Mouse (Mus musculus) neural tube, embryonic 13.5 days (tissue): ENCODE results near the gene Cerk. TPM values are rescaled to one million over a fixed set of nuclear protein-coding genes. Genes with fewer than 3 reads are reported as not detected.

Experiments
- ATAC-seq: fragments of 200-750 bp; cut with Nextera tagmentation; 2 replicates; pipeline ENCODE4 v1.8.0; 2017; ENCODE audit warnings: low read depth, mild to moderate bottlenecking, moderate TSS enrichment, moderate library complexity
- H3K27ac ChIP-seq: fragments of 300-500 bp; sonication (generic); replicated peaks from 2 replicates; pipeline ENCODE4 v1.5.1; 2015; ENCODE audit warnings: moderate library complexity, mild to moderate bottlenecking, inconsistent platforms
- H3K27me3 ChIP-seq: fragments of 300-500 bp; sonication (generic); 2 replicates; pipeline ENCODE4 v1.6.1; 2015; ENCODE audit warnings: mild to moderate bottlenecking, inconsistent platforms
- H3K36me3 ChIP-seq: fragments of 300-500 bp; sonication (generic); 2 replicates; pipeline ENCODE4 v1.6.1; 2015; ENCODE audit warnings: mild to moderate bottlenecking, inconsistent platforms
- H3K4me1 ChIP-seq: fragments of 300-500 bp; sonication (generic); replicated peaks from 2 replicates; pipeline ENCODE4 v1.6.1; 2015; ENCODE audit warnings: inconsistent platforms
- H3K4me2 ChIP-seq: fragments of 300-500 bp; sonication (generic); 2 replicates; pipeline ENCODE4 v1.6.1; 2015; ENCODE audit warnings: inconsistent platforms, mild to moderate bottlenecking, moderate library complexity
- H3K4me3 ChIP-seq: fragments of 300-500 bp; sonication (generic); 2 replicates; pipeline ENCODE4 v1.5.1; 2015; ENCODE audit warnings: mild to moderate bottlenecking, inconsistent platforms
- H3K9ac ChIP-seq: fragments of 300-500 bp; sonication (generic); 2 replicates; pipeline ENCODE4 v1.6.1; 2015; ENCODE audit warnings: moderate library complexity, mild to moderate bottlenecking, inconsistent platforms
- H3K9me3 ChIP-seq: fragments of 300-500 bp; sonication (generic); 2 replicates; pipeline ENCODE4 v1.6.1; 2016; ENCODE audit warnings: inconsistent platforms
- WGBS: fragments of 180-500 bp; shearing (Covaris S2); methylation state at CpG from one replicate; pipeline ENCODE4 v1.1.7; 2015; 5-methylcytosine and 5-hydroxymethylcytosine counted together
- polyA plus RNA-seq: library from polyadenylated mRNA; unstranded; fragments of >200 nt; fragmentation: Nextera tagmentation; extraction: Ambion mirVana; gene quantifications from 2 replicates; pipeline ENCODE4 v1.2.1, GENCODE M21; 2015

The Cerk gene
- polyA plus RNA-seq, 1 experiment from 2014 or later, result 30.4 TPM

DNA sequence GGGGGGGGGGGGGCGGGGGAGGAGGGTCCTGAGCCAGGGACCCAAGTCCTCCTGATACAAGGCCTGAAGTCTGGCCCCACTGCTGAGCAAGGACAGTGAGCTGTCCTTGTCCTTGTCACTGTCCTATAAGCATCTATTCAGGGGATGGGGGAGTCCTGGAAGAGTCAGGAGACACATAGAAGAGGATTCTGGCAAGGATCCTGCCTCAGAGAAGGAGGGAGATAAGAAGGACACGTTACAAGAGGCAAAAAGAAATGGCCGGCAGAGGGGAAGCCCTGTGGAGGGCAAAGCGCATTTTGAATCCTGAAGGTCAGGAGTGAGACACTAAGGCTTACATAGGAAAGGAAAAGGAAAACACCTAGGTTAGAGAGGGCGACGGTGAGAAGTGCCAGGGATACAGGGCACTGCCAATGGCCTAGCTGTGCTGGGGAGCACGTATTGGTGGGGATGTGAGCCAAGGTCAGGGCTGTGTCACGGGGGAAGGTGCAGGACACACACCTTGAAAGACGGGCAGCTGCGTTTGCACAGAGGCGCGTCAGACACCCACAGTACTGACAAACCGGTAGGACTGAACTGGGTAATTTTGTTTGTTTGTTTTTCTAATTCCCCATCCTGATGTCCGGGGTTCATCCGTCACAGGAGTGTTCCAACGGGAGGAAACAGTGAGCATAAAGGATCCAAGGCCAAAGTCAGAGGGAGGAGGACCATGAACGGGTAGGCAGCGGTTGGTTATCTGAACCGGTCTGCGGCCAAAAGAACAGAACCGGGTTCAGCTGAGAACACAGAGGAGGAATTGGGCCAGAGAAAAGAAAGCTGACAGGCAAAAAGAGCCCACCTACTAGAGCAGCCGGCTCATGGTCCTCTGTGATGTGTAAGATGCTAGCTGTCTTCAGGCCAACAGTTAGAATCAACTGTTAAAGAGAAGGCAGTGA, 8.9 kb downstream of the Cerk start:
- H3K9ac ChIP-seq, result no peak overlapping the region
- H3K27me3 ChIP-seq, result no peaks in the 10 kb centered on the region
- no peak for ATAC-seq
- no peak overlapping the region for H3K27ac ChIP-seq
- H3K4me2 ChIP-seq, result no peak overlapping the region
- H3K4me3 ChIP-seq, result no peak overlapping the region
- H3K36me3 ChIP-seq, result no peaks in the 10 kb centered on the region
- no peaks in the 10 kb centered on the region for H3K9me3 ChIP-seq
- H3K4me1 ChIP-seq, result peaks cover 41% of the 10 kb centered on the region
- WGBS, result 82% methylated on average over 22 of the region's 22 CpGs

DNA sequence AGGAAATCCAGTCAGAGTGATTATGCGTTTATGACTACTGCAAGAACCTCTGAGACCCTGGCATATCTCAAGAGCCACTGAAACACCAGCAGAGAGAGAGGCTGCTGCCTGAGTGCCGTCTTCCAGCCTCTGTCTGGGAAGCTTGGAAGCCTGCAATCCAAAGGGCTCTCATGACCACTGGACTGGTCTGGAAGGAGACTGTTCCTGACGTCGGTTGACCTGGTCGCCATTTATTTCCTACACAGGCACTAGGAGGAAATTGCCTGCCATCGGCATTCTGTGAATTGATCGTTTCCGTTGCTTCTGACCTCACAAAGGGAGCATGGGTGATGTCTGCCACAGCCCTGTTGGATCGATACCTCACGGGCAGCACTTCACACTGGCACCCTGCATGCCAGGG, 9.8 kb downstream of the Cerk start:
- ATAC-seq, result no peak
- Histone ChIP-seq H3K4me3 (no peak overlapping the region), H3K9ac (no peak overlapping the region), H3K9me3 (no peaks in the 10 kb centered on the region), H3K27me3 (no peaks in the 10 kb centered on the region), H3K36me3 (no peaks in the 10 kb centered on the region), H3K27ac (no peak overlapping the region), H3K4me2 (no peak overlapping the region), H3K4me1 (peaks cover 33% of the 10 kb centered on the region)
- WGBS, result 83% methylated on average over 10 of the region's 10 CpGs

GRCm38 (mm10) chr15:86175253-86176050, 10.5 kb downstream of the Cerk start:
- Histone ChIP-seq H3K4me1 (peaks cover 31% of the 10 kb centered on the region), H3K9me3 (no peaks in the 10 kb centered on the region), H3K4me3 (no peak overlapping the region), H3K27ac (no peak overlapping the region), H3K9ac (no peak overlapping the region), H3K36me3 (no peaks in the 10 kb centered on the region), H3K4me2 (no peak overlapping the region), H3K27me3 (no peaks in the 10 kb centered on the region)
- WGBS, result 75% methylated on average over 3 of the region's 3 CpGs
- ATAC-seq, result no peak

DNA sequence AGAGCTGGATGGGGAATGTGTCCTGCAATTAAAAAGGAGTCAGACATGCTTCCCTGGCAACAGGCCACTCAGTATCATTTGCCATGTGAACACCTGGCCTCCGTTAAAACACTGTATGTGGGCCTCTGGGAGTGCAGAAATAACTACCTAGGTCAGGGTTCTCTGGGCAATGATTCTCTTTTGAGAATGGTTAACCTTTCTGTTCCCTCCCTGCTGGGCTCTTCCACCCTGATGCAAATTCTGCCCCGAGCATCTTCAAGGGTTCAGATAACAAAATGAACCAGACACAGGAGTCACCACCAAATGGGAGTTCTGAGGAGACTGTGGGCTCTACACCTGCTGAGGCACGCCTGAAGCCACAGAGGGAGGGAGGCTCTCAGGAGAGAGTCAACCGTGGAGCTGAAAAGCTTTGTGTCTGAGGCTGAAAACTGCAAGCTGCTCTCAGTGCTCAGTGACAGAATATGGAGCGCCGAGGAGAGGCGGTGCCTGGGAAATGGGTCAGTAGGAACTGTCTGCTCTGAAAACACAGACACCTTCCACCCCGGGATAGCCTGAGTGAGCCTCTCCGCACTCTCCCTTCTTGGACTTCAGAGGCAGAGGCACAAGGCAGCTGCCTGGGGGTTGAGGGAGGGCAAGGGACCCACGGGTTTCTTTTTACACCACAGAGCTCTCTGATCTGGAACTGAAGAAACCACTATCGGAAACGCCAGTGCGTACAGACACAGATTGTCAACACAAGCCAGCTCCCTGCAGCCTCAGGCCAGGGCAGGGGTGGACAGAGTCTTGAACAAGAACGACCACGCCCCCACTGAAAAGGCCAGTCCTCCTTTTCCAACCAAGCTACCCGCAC, 12.6 kb downstream of the Cerk start:
- H3K27ac ChIP-seq, result no peak overlapping the region
- H3K27me3 ChIP-seq, result no peaks in the 10 kb centered on the region
- no peak overlapping the region for H3K4me3 ChIP-seq
- 0 out of 2 replicates have a peak overlapping the region, but pooled peaks have one; percentile 8 for H3K9ac ChIP-seq
- no peak for ATAC-seq
- H3K36me3 ChIP-seq, result no peaks in the 10 kb centered on the region
- H3K4me2 ChIP-seq, result no peak overlapping the region
- WGBS, result 44% methylated on average over 16 of the region's 16 CpGs
- no peaks in the 10 kb centered on the region for H3K9me3 ChIP-seq
- H3K4me1 ChIP-seq, result peaks cover 50% of the 10 kb centered on the region

GRCm38 (mm10) chr15:86172526-86172925, 13.4 kb downstream of the Cerk start:
- WGBS, result 73% methylated on average over 6 of the region's 6 CpGs
- no peak overlapping the region for H3K4me3 ChIP-seq
- no peaks in the 10 kb centered on the region for H3K27me3 ChIP-seq
- no peaks in the 10 kb centered on the region for H3K9me3 ChIP-seq
- H3K4me2 ChIP-seq, result no peak overlapping the region
- H3K36me3 ChIP-seq, result no peaks in the 10 kb centered on the region
- no peak overlapping the region for H3K9ac ChIP-seq
- ATAC-seq, result no peak
- no peak overlapping the region for H3K27ac ChIP-seq
- peaks cover 53% of the 10 kb centered on the region for H3K4me1 ChIP-seq

- H3K36me3 ChIP-seq, result no peaks in the 10 kb centered on the region
- WGBS, result 69% methylated on average over 3 of the region's 3 CpGs
- H3K9ac ChIP-seq, result no peak overlapping the region
- H3K27ac ChIP-seq, result no peak overlapping the region
- no peaks in the 10 kb centered on the region for H3K27me3 ChIP-seq
- H3K4me2 ChIP-seq, result no peak overlapping the region
- peaks cover 53% of the 10 kb centered on the region for H3K4me1 ChIP-seq
- no peaks in the 10 kb centered on the region for H3K9me3 ChIP-seq
- no peak for ATAC-seq
- H3K4me3 ChIP-seq, result no peak overlapping the region
Measured at GRCm38 (mm10) chr15:86172124-86172523, 13.8 kb downstream of the Cerk start.

DNA sequence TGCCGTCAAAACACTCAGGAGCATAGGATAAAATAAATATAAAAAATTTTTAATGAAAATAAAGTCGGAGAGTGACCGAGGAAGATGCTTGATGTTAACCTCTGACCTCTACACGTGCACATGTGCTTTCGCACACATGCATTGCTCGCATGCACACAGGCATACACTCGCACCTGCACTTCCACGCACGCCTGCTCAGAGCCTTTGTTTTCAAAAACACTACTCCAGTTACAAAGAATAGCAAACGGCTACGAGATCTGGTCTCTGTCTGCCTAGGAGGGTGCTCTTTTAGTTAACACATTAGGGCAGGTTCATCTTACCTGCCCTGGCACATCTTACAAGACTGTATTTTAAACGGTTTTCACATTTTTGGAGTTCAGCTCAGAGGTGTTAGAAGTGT, 14.6 kb downstream of the Cerk start:
- Histone ChIP-seq H3K27ac (no peak overlapping the region), H3K9me3 (no peaks in the 10 kb centered on the region), H3K4me2 (no peak overlapping the region), H3K9ac (no peak overlapping the region), H3K4me3 (no peak overlapping the region), H3K27me3 (no peaks in the 10 kb centered on the region), H3K36me3 (no peaks in the 10 kb centered on the region), H3K4me1 (peaks cover 53% of the 10 kb centered on the region)
- 84% methylated on average over 12 of the region's 12 CpGs for WGBS
- no peak for ATAC-seq

DNA sequence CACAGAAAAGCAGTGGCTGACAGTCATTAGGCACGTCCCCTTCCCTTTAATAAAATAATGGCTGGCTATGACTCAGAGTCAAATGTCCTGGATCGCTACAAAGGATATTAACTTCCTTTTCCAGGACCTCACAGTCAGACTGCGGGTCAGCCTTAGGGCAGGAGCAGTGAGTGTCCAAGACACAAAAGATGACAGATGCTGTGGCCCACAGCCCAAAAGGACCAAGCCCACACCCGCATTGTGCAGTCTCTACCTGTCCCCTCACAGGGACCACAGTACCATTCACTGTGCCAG, 16.2 kb downstream of the Cerk start:
- ATAC-seq, result no peak
- no peaks in the 10 kb centered on the region for H3K27me3 ChIP-seq
- peaks cover 46% of the 10 kb centered on the region for H3K4me1 ChIP-seq
- H3K27ac ChIP-seq, result no peak overlapping the region
- no peak overlapping the region for H3K9ac ChIP-seq
- H3K9me3 ChIP-seq, result no peaks in the 10 kb centered on the region
- peaks cover 7% of the 10 kb centered on the region; the same call in 1 of the 2 replicates for H3K36me3 ChIP-seq
- H3K4me2 ChIP-seq, result no peak overlapping the region
- 66% methylated on average over 4 of the region's 4 CpGs for WGBS
- no peak overlapping the region for H3K4me3 ChIP-seq

GRCm38 (mm10) chr15:86168941-86169816, 16.8 kb downstream of the Cerk start:
- Histone ChIP-seq H3K27ac (0 out of 2 replicates have a peak overlapping the region, but pooled peaks have one; percentile 28), H3K9ac (no peak overlapping the region), H3K4me1 (peaks cover 41% of the 10 kb centered on the region), H3K36me3 (peaks cover 13% of the 10 kb centered on the region; the same call in 1 of the 2 replicates), H3K4me3 (no peak overlapping the region), H3K9me3 (no peaks in the 10 kb centered on the region), H3K4me2 (no peak overlapping the region), H3K27me3 (no peaks in the 10 kb centered on the region)
- WGBS, result 83% methylated on average over 12 of the region's 12 CpGs
- no peak for ATAC-seq

GRCm38 (mm10) chr15:86168505-86168867, 17.5 kb downstream of the Cerk start:
- Histone ChIP-seq H3K9ac (no peak overlapping the region), H3K36me3 (peaks cover 18% of the 10 kb centered on the region; the same call in 1 of the 2 replicates), H3K27me3 (no peaks in the 10 kb centered on the region), H3K4me1 (peaks cover 34% of the 10 kb centered on the region), H3K4me2 (no peak overlapping the region), H3K27ac (peak overlapping the region; percentile 28; the same call in 1 of the 2 replicates), H3K9me3 (no peaks in the 10 kb centered on the region), H3K4me3 (no peak overlapping the region)
- ATAC-seq, result no peak
- 23% methylated on average over 7 of the region's 7 CpGs for WGBS
